Mouse (Mus musculus) gastrocnemius, postnatal 25 days (tissue): ENCODE measurements around the gene Aifm2. TPM values are rescaled to one million over a fixed set of nuclear protein-coding genes. Genes with fewer than 3 reads are reported as not detected.
A peak's percentile ranks its signal among the peaks of the same experiment; 100 is the strongest.

Experiments
- DNase-seq: peaks from one replicate; pipeline ENCODE4 v3.0.0; 2022
- total RNA-seq, 2 experiments: library from RNA; stranded (reverse); gene quantifications; 1 replicate in 1 of 2; 2 replicates in 1 of 2; pipeline ENCODE4 v1.2.3; 2021

The Aifm2 gene
- total RNA-seq, 2 experiments from 2014 or later = 13.5 to 19.4 TPM

DNA sequence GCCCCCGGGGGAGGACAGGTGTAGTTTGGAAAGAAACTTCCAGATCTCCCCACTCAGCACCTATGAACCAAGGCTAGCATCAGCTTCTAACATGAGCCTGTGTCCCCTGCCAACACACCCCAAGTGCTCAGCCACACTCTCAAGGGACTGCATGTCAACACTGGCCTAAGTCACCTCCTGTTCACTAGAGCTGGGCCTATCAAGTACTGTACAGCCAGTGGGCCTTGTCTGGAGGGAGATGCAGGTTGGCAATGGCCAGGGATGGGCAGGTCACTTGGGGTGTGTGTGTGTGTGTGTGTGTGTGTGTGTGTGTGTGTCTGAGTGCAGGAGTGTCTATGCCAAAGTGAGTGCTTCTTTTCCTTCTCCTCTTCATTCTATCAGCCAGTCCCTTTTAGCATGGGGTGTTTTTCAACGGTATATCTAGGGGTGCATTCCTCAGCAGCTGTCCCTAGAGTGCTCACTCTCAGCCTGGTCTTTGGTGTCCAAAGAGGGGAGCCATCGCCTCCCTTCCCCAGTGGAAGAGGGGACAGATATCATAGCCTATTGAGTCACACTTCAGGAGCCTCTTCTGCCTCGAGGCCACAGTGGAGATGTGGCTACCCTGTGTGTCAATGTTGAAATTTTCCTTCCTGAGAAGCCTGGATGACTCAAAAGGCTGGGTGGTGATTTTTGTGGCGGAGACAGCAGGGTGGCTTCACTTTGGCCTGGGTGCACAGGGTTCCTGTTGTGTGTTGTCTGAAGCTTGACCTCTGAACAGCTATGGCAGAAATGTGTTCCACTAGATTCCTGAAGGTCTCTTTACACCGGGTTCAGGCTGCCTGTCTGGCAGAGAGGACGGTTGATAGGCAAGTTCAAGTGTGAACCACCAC is 1.2 kb downstream of the Aifm2 start:
- DNase-seq = no peak

DNA sequence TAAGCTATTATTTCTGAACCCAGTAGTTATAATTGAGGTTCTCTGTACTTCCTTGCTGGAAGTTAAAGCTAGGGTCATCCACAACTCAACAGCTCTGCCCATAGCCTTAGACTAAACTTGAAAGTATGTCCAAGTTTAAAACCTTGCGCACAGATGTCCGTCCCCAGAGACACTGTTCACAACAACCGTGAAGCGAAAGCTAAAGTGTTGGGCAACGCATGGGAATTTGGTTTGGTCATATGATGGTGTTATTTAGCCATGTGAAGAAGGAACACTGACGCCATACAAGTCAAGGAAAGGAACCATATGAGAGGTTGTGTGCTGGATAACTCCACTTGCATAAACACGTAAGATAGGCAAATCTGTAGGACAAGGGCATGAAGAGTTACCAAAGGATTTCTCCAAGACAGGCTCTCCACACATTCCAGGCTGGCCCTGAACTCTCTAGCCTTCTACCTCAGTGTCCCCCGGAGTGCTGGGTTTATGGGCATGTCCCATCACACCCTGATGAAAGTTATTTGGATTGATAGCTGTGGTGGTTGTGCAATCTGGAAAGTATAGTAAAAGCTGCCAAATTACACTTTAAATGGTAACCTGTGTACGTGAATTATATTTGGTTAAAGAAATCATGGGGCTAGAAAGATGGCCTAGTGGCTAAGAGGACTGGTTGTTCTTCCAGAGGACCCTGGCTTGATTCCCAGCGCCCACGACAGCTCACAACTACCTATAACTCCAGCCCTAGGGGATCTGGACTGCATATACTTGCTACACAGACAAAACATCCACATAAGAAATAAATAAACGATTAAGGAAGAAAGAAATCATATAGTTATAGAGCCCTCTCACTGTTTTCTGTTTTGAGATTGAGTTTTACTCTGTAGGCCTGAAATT is 2.6 kb downstream of the Aifm2 start:
- DNase-seq = no peak

DNA sequence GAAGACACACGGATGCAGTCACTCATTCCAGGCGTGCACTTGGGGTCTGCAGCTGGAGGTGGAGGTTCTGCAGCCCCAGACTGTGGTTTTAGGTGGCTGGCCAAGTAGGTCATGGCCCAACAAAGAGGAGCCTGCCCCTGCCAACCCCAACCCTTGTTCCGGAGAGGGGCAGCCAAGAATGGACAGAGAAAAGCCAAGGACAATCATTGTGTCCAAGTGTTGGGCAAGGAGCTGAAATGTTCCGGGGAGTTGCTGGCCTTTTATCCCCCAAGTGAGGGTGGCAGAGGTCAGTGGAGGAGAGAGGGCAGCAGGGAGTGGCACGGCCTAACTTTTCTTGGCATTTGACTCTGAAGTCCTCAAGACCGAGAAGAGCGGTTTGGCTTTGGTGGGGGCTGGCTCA is 5.3 kb downstream of the Aifm2 start:
- no peak for DNase-seq

DNA sequence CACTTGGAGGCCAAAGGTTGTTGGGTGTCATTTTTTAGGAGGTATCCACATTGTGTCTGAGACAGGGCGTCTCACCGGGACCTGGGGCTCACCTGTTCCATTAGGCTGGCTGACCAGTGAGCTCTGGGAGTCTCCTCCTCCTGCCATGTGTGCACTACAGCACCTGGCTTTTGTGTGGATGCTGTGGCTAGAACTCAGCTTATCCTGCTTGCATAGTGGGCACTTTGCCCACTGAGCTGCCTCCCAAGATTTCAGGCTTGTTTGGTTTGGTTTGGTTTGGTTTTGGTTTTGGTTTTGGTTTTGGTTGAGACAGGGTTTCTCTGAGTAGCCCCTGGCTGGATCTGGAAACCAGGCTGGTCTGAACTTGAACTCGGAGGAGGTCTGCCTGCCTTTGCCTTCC is 7.2 kb downstream of the Aifm2 start:
- no peak for DNase-seq

DNA sequence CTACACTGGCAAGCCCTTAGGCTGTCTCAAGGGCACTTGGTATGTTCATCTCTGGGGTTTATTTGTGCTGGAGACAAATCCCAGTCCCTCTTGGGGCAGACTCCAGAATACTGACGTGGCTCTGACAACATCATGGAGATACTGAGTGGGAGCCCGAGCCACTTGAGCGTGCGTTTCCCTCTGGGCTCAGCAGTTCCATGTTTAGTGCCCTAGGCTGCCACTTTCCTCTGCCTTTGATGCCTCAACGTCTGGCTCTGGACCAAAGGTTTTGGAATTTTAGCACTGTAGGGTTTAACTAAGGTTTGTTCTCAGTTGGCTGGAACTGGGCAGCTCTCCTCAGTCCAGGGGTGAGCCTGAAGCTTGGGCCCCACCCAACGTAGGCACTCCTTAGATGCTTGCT is 8.2 kb downstream of the Aifm2 start:
- DNase-seq = no peak

DNA sequence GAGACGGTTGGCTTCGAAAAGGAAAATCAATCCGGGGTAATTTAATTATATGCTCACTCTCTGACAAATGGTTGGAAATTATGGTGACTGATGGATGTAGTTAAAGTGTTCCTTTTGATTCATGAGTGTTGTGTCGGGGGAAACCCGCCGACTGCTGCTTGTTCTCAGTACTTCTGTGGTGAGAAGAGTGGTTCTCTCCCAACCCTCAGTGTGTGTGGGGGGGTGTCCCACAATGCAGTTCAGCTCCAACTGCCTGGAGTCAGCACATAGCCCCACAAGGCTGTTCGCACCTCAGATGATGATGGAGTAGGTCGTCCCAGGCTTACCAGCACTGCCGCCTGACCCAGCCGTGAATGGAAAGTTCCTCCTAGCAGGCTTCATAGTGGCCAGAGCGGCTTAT is 14.1 kb downstream of the Aifm2 start:
- DNase-seq = no peak

DNA sequence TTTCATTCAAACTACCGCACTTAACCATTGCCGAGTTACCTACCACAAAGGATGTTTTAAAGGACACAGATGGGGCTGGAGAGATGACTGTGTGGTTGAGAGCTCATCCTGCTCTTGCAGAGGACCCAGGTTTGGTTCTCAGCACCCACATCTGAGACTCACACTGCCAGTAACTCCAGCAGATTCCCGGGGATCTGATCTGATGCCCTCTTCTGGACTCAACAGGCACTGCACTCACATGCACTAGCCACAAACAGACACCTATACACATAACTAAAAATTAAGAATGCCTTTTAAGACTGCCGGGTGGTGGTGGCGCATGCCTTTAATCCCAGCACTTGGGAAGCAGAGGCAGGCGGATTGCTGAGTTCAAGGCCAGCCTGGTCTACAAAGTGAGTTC is 15.1 kb downstream of the Aifm2 start:
- DNase-seq = no peak

DNA sequence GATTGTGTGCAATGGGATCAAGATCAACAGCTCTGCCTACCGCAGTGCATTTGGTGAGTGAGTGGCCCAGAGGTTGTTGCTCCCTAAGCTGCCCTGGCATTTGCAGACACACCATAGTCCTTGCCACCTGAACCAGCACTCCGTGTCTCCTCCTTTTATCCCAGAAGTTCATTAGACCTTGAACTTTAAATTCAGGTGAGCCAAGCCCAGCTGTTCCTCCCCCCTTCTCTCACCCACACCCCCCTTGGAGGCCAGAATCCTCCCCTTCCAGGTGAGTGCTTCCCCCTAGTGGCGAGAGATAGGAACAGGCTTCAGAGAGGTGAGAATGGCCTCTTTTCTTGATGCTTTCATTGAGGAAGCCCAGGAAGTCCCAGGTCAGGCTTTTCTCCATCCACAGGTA is 19.3 kb downstream of the Aifm2 start:
- no peak for DNase-seq

DNA sequence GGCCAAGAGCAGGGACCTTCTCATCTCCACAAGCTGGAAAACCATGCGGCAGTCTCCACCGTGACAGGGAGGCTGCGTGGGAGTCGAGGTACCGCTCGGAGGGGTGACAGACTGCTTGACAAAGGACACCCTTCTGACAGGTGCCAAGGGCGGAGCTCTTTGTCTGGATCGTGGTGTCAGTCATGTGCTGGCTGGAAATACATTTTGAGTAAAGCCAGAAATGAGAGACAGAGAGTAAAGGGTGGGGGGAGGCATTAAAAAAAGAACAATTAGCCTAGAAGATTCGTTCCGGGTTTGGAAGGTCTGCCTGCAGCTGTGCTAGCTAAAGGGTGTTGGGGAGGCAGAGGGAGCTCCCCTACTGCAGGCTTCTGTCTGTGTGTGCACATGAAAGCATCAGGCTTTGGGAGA is 21.6 kb downstream of the Aifm2 start:
- no peak for DNase-seq

DNA sequence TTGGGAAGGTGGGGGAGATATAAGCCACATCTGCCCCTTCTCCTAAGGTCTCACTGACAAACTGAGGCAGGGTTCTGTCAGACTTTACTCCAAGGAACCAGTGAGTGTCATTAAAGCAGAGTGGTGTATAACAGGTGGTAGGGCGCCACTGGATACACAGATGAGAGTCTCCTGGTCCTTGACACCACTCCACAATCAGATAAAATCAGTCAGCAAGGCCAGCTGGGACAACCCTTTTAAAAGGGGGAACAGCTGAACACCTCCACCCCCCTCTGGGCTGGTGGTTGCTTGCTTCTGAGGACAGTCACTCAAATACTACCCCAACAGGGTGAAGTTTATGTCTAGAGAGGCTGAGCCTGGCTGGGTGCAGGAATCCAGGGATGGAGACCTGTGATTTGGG is 22.5 kb downstream of the Aifm2 start:
- no peak for DNase-seq

DNA sequence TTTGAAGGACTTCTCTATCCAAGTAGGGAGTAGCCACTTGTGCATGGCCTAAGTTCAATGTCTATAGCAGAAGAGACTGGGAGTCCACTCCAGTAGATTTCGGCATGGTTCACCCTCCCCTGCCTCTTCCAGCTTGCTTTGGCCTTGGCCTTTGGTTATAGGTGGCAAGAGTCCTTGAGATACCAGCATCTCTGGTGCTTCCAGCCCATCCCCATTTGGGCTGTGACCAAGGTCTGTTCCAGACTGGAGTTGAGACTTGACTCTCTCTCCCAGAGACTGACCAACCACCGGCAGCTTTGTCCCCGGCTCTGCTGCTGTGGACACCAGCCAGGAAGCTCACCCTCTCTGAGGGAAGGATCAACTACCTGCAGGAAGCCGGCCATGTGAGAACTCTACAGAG is 23.1 kb downstream of the Aifm2 start:
- DNase-seq = no peak

DNA sequence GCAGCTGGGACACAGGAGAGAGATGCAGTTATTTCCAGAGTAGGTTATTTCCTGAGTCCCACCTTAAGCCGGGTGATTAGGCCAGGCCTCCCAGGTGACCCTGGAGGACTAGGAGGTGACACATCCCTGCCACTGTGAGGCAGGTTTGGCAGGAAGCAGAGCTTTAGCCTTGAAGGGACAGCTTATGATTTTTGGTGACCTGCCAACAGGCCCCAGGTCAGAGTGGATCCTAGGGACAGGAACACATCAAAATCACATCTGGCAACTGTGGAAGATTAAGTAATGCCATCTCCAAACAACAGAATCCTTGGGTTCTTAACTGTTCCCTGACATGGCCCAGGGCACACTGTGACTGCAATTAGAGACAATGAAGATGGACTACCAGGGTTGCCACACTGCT is 26.2 kb downstream of the Aifm2 start:
- no peak for DNase-seq

DNA sequence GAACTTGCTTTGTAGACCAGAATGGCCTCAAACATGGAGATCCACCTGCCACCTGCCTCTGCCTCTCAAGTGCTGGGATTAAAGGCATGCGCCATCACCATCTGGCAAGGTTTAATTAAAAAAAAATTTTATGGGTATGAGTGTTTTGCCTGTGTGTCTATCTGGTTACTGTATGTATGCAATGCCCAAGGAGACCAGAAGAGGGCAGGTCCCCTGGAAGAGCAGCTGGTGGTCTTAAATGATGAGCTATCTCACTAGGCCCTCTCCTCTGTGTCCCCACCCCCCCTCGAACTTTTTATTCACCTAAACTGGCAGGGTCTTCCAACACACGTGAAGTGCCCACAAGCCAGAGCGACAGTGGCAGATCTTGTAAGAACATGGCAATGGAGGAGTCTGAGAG is 26.8 kb downstream of the Aifm2 start:
- no peak for DNase-seq

DNA sequence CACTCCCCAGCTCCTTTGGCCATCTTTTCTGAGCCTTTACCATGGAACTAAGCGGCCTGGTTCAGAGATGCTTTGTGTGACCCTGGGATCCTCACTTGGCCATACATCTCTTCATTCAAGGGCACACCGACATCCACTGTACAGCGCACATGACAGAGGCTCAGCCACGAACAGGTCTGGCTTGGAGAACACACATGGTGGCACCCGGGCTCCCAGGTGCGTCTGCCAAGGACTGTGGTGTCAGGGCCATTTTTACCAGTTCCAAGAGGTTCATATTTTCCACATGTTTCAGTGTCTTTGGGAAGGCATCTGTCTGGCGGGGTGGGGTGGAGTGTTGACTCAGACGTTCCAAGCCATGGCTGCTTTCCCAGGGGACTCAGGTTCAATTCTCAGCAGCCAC is 27.3 kb downstream of the Aifm2 start:
- DNase-seq = no peak

DNA sequence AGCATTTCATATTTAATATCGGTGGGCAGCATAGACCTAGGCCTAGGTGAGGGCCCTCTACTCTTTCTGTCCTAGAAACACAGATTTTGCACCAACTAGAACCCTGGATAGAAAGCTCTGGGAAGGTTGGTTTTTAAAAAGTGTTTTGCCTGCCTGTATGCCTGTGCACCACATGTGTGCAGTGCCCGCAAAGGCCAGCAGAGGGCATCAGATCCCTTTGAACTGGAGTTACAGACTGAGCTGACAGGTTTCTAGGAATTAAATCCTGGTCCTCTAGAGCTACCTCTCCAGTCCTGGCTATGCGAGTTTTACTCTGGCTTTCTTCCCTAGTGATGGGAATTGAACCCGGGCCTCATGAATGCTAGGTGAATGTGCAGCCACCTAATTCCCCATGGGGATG is 30.1 kb downstream of the Aifm2 start:
- no peak for DNase-seq

DNA sequence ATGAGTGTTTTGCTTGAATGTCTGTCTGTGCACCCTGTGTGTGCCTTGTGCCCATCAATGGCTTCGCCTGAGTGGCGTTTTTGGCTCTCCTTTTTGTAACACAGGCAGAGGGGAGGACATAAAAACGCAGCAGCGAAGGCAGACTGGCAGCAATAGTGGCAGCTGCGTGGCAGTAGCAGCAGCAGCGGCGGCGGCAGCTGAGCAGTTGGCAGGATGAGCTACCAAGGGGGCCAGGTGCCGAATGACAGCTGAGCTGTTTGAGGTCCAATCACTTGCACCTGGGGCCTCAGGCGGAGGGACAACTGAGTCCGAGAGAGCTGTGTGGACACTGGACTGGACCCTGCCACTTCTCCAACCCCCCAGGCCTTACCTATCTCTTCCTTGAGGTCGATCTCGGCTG is 32.2 kb downstream of the Aifm2 start:
- no peak for DNase-seq

DNA sequence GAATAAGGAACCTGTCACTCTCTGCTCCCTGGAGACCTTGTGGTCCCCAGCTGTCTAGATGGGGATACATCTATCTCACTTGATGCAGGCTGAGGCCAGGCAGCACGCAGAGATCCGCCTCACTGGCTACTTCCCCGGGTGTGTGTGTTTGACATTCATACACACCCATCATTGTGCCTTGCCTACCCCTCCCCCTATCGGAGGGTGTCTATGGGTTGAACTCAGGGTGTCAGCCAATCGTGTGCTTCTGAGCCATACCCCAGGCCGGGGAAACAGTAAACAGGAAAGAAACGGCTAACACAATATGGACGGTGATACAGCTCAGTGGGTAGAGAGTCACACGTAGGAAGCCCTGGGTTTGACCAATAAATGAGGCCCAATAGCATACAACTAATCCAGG is 35.0 kb downstream of the Aifm2 start:
- DNase-seq = no peak

DNA sequence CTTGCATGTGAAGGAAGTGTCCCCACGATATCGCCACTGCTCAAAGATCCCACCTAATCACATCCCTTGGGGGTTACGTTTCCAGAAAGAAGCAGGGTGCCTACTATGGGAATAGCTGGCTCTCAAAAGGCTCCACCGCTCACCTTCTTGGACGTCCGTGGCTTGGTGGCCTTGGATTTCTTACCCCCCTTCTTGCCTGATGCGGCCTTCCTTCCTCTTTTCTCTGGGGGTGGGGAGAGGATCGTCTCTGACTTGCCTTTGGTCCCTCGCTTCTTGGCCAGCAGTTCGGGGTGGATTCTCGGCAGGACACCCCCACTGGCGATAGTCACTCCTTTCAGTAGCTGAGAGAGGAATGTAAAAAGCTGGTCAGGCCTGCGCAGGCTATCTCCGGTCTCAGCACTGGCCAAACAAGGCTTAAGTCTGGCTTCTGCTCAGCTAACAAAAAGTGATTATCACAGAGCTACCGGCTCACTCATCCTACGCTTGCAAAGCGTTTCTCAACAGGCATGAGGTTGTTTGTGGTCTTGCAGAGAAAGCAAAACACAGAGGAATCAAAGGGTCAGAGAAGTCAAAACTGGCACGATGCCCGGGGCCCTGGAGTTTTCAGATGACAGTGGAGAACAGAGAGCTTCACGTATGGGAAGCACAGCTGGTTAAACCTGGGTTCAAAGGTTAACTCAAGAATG is 36.6 kb downstream of the Aifm2 start:
- no peak for DNase-seq

DNA sequence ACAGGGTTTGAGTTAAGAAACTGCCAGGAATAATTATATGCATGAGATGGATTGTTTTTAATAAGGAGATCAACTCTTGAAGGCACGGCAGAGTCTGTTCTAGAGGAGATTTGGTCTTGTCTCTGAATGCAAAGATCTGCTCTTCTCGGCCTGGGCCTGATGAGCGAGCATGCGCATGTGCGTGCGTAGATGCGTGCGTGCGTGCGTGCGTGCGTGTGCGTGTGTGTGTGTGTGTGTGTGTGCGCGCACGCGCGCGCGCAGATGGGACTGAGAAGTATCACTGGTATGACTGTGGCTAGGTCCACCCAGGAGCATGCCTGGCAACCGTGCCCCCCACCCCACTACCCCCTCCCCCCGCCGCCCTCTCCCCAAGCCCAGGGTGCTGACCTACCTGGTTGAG is 38.0 kb downstream of the Aifm2 start:
- DNase-seq = no peak

DNA sequence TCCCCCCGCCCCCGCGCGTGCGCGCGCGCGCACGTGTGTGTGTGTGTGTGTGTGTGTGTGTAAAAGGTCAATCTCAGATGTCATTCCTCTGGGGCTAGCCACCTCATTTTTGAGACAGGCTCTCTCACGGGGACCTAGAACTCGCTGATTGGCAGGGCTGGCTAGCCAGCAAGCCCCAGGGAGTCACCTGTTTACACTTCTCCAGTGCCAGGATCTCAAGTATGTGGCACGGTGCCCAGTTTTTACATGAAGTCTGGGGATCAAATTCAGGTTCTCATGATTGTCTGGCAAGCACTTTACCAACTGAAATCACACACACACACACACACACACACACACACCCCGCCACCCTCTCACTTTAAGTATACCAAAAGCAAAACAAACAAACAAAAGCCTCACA is 42.0 kb downstream of the Aifm2 start:
- peak; percentile 31 for DNase-seq

DNA sequence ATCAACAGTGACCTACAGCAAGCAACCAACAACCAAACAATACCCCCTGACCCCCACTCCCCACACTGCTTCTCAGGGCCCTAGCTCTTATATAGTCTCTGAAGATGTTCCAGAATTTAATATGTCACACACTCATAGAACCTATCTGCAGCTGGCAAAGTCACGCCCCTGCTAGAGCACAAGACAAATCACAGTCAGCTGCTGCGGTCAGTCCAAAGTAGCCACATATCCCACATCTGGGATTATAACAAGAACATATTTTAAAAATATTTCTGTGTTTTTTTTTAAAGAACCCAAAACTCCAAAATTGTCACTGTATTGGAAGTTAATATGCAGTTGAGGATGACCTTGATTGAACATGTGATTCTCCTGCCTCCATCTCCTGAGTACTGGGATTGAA is 43.8 kb downstream of the Aifm2 start:
- DNase-seq = no peak

DNA sequence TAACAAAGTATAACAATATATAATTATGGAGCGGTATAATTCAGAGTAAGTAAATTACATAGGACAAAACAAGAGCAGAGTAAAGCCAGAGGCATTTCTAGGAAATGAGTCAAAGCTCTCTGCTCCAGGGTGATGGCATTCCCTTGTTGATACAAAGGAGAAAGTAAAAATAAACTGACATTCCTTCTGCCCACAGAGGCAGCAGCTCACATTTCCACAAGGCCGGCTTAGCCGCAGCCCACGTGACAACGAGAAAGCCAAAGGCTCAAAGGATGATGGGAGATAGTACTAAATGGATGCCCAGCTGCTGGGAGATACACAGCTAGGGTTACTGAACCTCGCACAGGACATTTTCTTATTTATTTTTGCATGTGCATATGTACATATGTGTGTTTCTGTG is 44.8 kb downstream of the Aifm2 start:
- DNase-seq = no peak

DNA sequence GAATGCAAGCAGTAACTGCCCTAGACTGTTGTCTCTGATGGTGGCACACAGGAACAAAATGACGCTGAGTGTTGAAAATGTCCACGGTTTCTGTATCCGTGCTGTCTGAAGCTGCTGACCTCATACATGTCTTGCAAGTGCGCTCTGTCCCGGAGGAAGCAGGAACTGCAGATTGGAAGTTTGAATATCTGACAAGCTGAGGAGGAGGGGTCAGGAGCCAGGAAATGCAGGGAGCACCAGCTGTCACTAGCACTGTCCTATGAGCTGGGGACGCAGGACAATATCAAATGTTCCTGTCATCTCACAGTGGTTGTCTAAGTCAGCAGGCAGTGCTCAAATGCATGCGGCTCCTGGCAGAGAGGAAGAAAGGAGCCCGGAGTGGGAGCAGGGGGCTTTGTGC is 49.6 kb downstream of the Aifm2 start:
- no peak for DNase-seq
